Mouse (Mus musculus) kidney, adult 8-10 months (tissue): Measurements from ENCODE around the gene Cd37.

Experiments used
- DNase-seq, 2 experiments: peaks; one replicate each; pipeline ENCODE4 v3.0.0; 2022

Cd37 gene

GRCm38 (mm10) chr7:45198435-45198834 is 40.5 kb downstream of the Cd37 start:
- DNase-seq: peak; percentile 54 to 78

GRCm38 (mm10) chr7:45196994-45197393 is 41.9 kb downstream of the Cd37 start:
- DNase-seq: no peak

DNA sequence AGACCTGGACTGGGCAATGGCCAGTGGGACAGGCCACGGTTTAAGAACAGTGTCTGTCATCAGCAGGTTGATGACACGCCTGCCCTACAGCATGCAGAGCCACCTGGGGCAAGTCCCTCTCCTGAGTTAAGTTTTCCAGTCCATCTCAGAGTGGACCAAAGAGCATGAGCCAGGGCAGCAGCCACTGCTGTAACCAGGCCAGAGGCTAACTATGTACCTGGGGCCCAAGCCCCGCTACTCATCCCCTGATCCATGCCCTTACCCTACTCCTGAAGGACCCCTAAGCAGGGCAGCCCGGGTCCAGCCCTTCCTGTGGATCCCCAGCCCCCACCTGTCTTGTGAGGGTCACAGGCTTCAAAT is 42.8 kb downstream of the Cd37 start:
- no peak for DNase-seq

- DNase-seq: no peak
These were observed 43.4 kb downstream of the Cd37 start for GRCm38 (mm10) chr7:45195341-45196175.

GRCm38 (mm10) chr7:45193871-45194785 is 44.8 kb downstream of the Cd37 start:
- DNase-seq: no peak

DNA sequence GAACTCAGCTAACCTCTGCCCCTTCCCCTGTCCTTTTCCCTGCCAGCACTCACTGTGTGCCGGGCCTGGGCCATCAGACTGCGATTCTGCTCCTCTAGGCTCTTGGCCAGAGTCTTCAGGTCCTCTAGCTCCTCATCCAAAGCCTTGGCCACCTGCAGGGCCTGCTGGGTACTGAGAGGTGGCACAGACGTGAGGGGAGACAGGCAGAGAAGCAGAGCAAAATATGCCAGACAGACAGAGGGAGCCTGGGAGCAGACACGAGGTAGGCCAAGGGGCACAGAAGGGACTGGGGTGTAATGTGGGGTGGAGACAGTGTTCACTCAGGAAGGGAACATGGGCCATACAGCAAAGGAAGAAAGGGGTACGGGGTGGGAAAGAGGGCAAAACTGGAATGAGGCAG is 45.5 kb downstream of the Cd37 start:
- no peak for DNase-seq

GRCm38 (mm10) chr7:45192585-45193310 is 46.2 kb downstream of the Cd37 start:
- no peak for DNase-seq

GRCm38 (mm10) chr7:45191803-45192363 is 47.0 kb downstream of the Cd37 start:
- no peak for DNase-seq

GRCm38 (mm10) chr7:45191161-45191560 is 47.8 kb downstream of the Cd37 start:
- no peak for DNase-seq

DNA sequence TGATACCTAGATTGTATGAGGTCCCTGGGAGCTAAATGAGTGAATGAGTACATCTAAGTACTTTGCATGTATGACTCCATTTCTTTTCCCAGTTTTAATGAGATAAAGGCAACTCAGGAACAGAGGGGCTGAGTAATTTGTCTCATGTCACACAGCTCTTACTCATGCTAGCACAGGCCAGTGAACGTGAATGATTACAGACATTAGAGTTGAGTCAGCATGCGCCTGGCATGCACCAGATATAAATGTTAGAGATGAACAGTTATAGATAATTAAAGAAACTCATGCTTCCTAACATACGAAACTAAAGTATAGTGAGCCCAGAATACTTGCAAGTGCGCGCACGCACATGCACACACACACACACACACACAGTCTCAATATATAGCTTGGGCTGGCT is 48.7 kb downstream of the Cd37 start:
- no peak for DNase-seq

- DNase-seq: no peak
These were observed 49.3 kb downstream of the Cd37 start for GRCm38 (mm10) chr7:45189600-45189999.

DNA sequence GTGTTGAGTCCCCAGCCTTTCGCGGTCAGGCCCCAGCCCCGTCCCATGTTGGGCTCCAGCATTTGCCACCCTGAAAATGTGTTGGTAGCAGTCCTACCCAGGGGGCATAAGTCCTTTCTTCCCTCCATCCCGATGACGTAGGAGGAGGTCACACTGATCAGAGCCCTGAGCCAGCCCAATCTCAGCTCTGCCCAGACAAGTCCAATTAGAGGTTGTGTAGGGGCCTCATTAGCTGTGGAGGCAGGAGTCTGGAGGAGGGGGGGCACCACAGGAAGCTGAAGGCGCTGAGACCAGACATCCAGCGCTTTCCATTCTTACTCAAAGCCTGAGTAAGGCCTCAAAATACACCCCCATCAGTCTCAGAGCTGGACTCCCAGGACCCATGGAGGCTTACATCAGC is 53.0 kb downstream of the Cd37 start:
- DNase-seq: no peak

- DNase-seq: no peak
These were observed 55.2 kb downstream of the Cd37 start for GRCm38 (mm10) chr7:45183672-45184071.
